Mouse (Mus musculus) heart, postnatal 0 days (tissue): ENCODE data around the gene Tsen54. TPM values are rescaled to one million over a fixed set of nuclear protein-coding genes. Genes with fewer than 3 reads are reported as not detected.

Source experiments
- ATAC-seq: fragments of 200-750 bp; cut with Nextera tagmentation; 2 replicates; pipeline ENCODE4 v1.8.0; 2017; ENCODE audit warnings: low read depth, moderate number of reproducible peaks, moderate library complexity; ENCODE audit not compliant: insufficient read depth
- DNase-seq: peaks from one replicate; pipeline ENCODE4 v3.0.0-alpha.2; 2016; ENCODE audit warnings: low spot score
- H3K27ac ChIP-seq: fragments of 300-500 bp; sonication (generic); 2 replicates; pipeline ENCODE4 v1.5.1; 2014; ENCODE audit warnings: low read depth, mild to moderate bottlenecking
- H3K27me3 ChIP-seq: fragments of 300-500 bp; sonication (generic); 2 replicates; pipeline ENCODE4 v1.6.1; 2014; ENCODE audit warnings: low read length, mixed read lengths; ENCODE audit not compliant: control insufficient read depth, insufficient read depth
- H3K36me3 ChIP-seq: fragments of 300-500 bp; sonication (generic); replicated peaks from 2 replicates; pipeline ENCODE4 v1.6.1; 2014; ENCODE audit warnings: low read length, mixed read lengths; ENCODE audit not compliant: control insufficient read depth, insufficient read depth
- H3K4me1 ChIP-seq: fragments of 300-500 bp; sonication (generic); 2 replicates; pipeline ENCODE4 v1.6.1; 2014; ENCODE audit warnings: antibody characterized with exemption; ENCODE audit not compliant: control insufficient read depth, insufficient read depth
- H3K4me2 ChIP-seq: fragments of 300-500 bp; sonication (generic); 2 replicates; pipeline ENCODE4 v1.6.1; 2014; ENCODE audit warnings: low read depth, mild to moderate bottlenecking, low read length, moderate library complexity
- H3K4me3 ChIP-seq: fragments of 300-500 bp; sonication (generic); 2 replicates; pipeline ENCODE4 v1.5.1; 2014; ENCODE audit warnings: low read depth, low read length
- H3K9ac ChIP-seq: fragments of 300-500 bp; sonication (generic); replicated peaks from 2 replicates; pipeline ENCODE4 v1.6.1; 2014; ENCODE audit warnings: low read depth, low read length, mixed read lengths
- H3K9me3 ChIP-seq: fragments of 300-500 bp; sonication (generic); replicated peaks from 2 replicates; pipeline ENCODE4 v1.6.1; 2016; ENCODE audit warnings: low read length; ENCODE audit not compliant: control insufficient read depth
- CTCF ChIP-seq: IDR thresholded peaks from 2 replicates; pipeline ENCODE4 v1.5.1; 2016; ENCODE audit warnings: antibody characterized with exemption, control low read depth, low read depth
- EP300 ChIP-seq: IDR thresholded peaks from 2 replicates; pipeline ENCODE4 v1.6.1; 2016; ENCODE audit warnings: antibody characterized with exemption, low read depth
- WGBS: fragments of 180-500 bp; shearing (Covaris S2); extraction: QIAGEN DNeasy Blood & Tissue Kit; methylation state at CpG from one replicate; pipeline ENCODE4 v1.1.7; 2014; 5-methylcytosine and 5-hydroxymethylcytosine counted together
- polyA plus RNA-seq: library from polyadenylated mRNA; unstranded; fragments of >200 nt; fragmentation: Nextera tagmentation; extraction: Ambion mirVana; gene quantifications from 2 replicates; pipeline ENCODE4 v1.2.1, GENCODE M21; 2015
- total RNA-seq: library from RNA; depleted of rRNA; stranded (reverse); fragments of >200 nt; gene quantifications from 2 replicates; pipeline ENCODE4 v1.2.3, GENCODE M21; 2014; ENCODE audit warnings: low replicate concordance

Gene Tsen54
- total and polyA plus RNA-seq, 2 experiments from 2014 or later = 17.7 to 35.5 TPM

GRCm38 (mm10) chr11:115792353-115792752 is 22.2 kb upstream of the Tsen54 start:
- 67% methylated on average over 14 of the region's 14 CpGs for WGBS
- ATAC-seq (peak; percentile 16; the same call in 1 of the 2 replicates), DNase-seq (no peak)
- H3K9ac ChIP-seq = no peak overlapping the region
- H3K27ac ChIP-seq = no peak overlapping the region
- H3K4me3 ChIP-seq = no peak overlapping the region
- no peaks in the 10 kb centered on the region for H3K4me1 ChIP-seq
- TF ChIP-seq EP300 = no peak
- TF ChIP-seq CTCF = no peak
- no peak overlapping the region for H3K4me2 ChIP-seq
- no peaks in the 10 kb centered on the region for H3K27me3 ChIP-seq
- peaks cover 93% of the 10 kb centered on the region for H3K36me3 ChIP-seq
- H3K9me3 ChIP-seq = no peaks in the 10 kb centered on the region

DNA sequence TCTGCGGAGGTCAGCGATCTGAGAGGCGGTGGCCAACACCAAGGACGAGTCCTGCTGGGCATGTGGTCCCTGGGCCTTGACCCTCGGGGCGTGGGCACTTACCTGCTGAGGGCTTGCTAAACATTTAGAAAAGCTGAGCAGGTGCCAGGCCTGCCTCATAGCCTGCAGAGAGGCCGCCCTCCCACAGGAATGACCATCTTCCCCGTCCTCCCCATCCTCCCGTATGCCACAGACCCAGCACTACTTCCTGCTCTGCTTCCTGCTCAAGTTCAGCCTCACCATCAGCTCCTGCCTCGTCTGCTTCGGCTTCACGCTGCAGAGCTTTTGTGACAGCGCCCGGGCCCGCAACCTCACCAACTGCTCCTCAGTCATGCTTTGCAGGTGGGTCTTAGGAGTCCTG is 17.6 kb upstream of the Tsen54 start:
- 0 out of 2 replicates have a peak overlapping the region, but pooled peaks have one; percentile 31 for H3K27ac ChIP-seq
- no peak for ATAC-seq

DNA sequence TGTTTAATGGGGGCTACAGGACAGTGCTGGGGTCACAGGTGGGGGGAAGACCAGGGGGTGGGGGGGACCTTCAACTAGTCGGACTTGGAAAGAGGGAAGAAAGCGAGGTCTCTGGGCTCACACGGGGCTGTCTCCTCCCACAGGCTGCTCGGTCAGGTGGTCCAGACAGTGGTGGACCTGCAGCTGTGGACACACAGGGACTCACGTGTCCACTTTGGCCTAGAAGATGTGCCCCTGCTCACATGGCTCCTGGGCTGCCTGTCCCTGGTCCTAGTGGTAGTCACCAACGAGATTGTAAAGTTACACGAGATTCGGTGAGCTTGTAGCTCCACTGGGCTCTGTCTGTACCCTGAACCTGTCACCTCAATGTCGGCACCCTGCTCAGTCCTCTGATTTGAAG is 16.9 kb upstream of the Tsen54 start:
- H3K4me2 ChIP-seq = no peak overlapping the region
- no peak for TF ChIP-seq EP300
- TF ChIP-seq CTCF = no peak
- H3K27me3 ChIP-seq = no peaks in the 10 kb centered on the region
- 53% methylated on average over 9 of the region's 9 CpGs for WGBS
- H3K9me3 ChIP-seq = no peaks in the 10 kb centered on the region
- no peak for ATAC-seq
- H3K4me3 ChIP-seq = no peak overlapping the region
- H3K27ac ChIP-seq = peak overlapping the region; percentile 48; the same call in 1 of the 2 replicates
- no peak overlapping the region for H3K9ac ChIP-seq
- H3K36me3 ChIP-seq = peaks cover 100% of the 10 kb centered on the region
- no peak for DNase-seq
- H3K4me1 ChIP-seq = no peaks in the 10 kb centered on the region

More for the DNA sequence above, 17.6 kb upstream of the Tsen54 start:
- Histone ChIP-seq H3K4me1 (no peaks in the 10 kb centered on the region), H3K9me3 (no peaks in the 10 kb centered on the region), H3K9ac (no peak overlapping the region), H3K4me3 (no peak overlapping the region), H3K27me3 (no peaks in the 10 kb centered on the region), H3K4me2 (no peak overlapping the region), H3K36me3 (peaks cover 100% of the 10 kb centered on the region)
- no peak for TF ChIP-seq EP300
- no peak for TF ChIP-seq CTCF
- WGBS = 73% methylated on average over 15 of the region's 15 CpGs
- DNase-seq = no peak

- Histone ChIP-seq H3K4me2 (no peak overlapping the region), H3K4me3 (no peak overlapping the region), H3K9me3 (no peaks in the 10 kb centered on the region), H3K27me3 (no peaks in the 10 kb centered on the region), H3K9ac (no peak overlapping the region), H3K27ac (no peak overlapping the region), H3K4me1 (no peaks in the 10 kb centered on the region), H3K36me3 (peaks cover 97% of the 10 kb centered on the region)
- DNase-seq (no peak), ATAC-seq (no peak)
- no peak for TF ChIP-seq EP300
- TF ChIP-seq CTCF = no peak
- 88% methylated on average over 18 of the region's 18 CpGs for WGBS
Measured at GRCm38 (mm10) chr11:115800981-115801380, 13.5 kb upstream of the Tsen54 start.

GRCm38 (mm10) chr11:115803072-115803709 is 11.3 kb upstream of the Tsen54 start:
- Histone ChIP-seq H3K36me3 (peaks cover 92% of the 10 kb centered on the region), H3K4me3 (no peak overlapping the region), H3K9me3 (no peaks in the 10 kb centered on the region), H3K27ac (no peak overlapping the region), H3K4me1 (peaks cover 9% of the 10 kb centered on the region; the same call in 1 of the 2 replicates), H3K4me2 (no peak overlapping the region), H3K9ac (no peak overlapping the region), H3K27me3 (no peaks in the 10 kb centered on the region)
- no peak for TF ChIP-seq CTCF
- no peak for TF ChIP-seq EP300
- ATAC-seq (0 out of 2 replicates have a peak, but pooled peaks have one; percentile 5), DNase-seq (no peak)
- WGBS = 76% methylated on average over 23 of the region's 24 CpGs

GRCm38 (mm10) chr11:115805005-115805404 is 9.5 kb upstream of the Tsen54 start:
- no peaks in the 10 kb centered on the region for H3K9me3 ChIP-seq
- H3K4me1 ChIP-seq = peaks cover 28% of the 10 kb centered on the region; the same call in 1 of the 2 replicates
- H3K36me3 ChIP-seq = peaks cover 74% of the 10 kb centered on the region
- TF ChIP-seq CTCF (no peak), EP300 (no peak)
- no peak overlapping the region for H3K4me3 ChIP-seq
- ATAC-seq (no peak), DNase-seq (no peak)
- 92% methylated on average over 7 of the region's 7 CpGs for WGBS
- no peak overlapping the region for H3K27ac ChIP-seq
- H3K9ac ChIP-seq = no peak overlapping the region
- no peak overlapping the region for H3K4me2 ChIP-seq
- no peaks in the 10 kb centered on the region for H3K27me3 ChIP-seq
